Mouse (Mus musculus) ES-Bruce4 (cell line): Measurements from ENCODE around the gene Cmtm2b.

ENCODE experiments used
- CTCF ChIP-seq: IDR thresholded peaks from one replicate; pipeline ENCODE4 v1.8.1; 2011; ENCODE audit warnings: low read depth, low read length
- POLR2A ChIP-seq: IDR thresholded peaks from one replicate; pipeline ENCODE4 v1.8.1; 2011; ENCODE audit warnings: low read length; ENCODE audit not compliant: insufficient read depth

DNA sequence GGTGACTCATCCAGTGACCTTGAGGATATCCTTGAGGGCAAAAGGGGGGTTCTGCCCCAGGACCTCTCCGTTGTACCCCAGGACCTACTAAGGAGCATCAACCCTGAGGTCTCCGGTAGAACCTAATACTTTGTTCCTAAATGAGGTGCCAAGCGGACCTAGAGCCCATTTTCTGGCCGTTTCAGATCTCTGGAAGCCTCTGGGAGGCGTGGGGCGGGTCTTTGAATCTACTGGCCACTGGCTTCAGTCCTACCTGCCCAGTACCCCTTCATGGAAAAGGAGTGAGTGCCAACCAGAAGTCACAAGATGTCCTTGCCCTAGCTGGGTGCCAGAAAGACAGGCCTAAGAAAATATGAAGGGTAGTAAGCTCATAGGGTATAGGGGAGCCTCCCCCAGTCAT is 19.6 kb downstream of the Cmtm2b start:
- no peak for TF ChIP-seq CTCF
- TF ChIP-seq POLR2A, result no peak
